Mouse (Mus musculus) megakaryocyte-erythroid progenitor cell, adult 5-6 weeks (primary cell): ENCODE data around the gene 1110051M20Rik. TPM values are rescaled to one million over a fixed set of nuclear protein-coding genes. Genes with fewer than 3 reads are reported as not detected.

Experiments used
- ATAC-seq: replicated peaks from 2 replicates; pipeline ENCODE4 v1.8.0; 2016; ENCODE audit warnings: mild to moderate bottlenecking, inconsistent platforms; ENCODE audit not compliant: severe bottlenecking, poor library complexity, low FRiP score, low TSS enrichment
- total RNA-seq, 2 experiments: library from RNA; stranded (forward) in 1 of 2; stranded (reverse) in 1 of 2; fragments of 200-1000, 215-1000 nt in 1 of 2; fragments of >200 nt in 1 of 2; fragmentation: Nextera tagmentation in 1 of 2; gene quantifications; 2 replicates each; pipeline ENCODE4 v1.2.3; 2014 to 2017

1110051M20Rik gene
- total RNA-seq, 2 experiments from 2014 or later, result 3.1 to 11.1 TPM

DNA sequence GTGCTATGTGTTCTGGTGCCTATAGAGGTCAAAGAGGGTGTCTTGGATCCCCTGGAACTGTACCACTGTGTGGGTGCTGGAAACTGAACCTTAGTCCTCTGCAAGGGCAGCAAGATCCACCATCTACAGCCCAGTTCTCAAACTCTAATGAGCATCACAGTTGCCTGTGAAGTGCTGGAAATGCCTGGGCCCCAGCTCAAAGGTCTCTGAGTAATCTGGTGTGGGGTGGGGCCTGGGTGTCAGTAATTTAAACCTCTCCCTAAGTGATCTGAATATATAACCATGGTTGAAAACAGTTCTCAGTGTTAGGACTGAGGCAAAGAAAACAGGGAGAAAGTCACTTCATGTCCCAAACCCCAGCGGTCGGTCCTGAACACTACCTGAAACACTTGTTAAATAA, 81.2 kb downstream of the 1110051M20Rik start:
- ATAC-seq, result no peak

DNA sequence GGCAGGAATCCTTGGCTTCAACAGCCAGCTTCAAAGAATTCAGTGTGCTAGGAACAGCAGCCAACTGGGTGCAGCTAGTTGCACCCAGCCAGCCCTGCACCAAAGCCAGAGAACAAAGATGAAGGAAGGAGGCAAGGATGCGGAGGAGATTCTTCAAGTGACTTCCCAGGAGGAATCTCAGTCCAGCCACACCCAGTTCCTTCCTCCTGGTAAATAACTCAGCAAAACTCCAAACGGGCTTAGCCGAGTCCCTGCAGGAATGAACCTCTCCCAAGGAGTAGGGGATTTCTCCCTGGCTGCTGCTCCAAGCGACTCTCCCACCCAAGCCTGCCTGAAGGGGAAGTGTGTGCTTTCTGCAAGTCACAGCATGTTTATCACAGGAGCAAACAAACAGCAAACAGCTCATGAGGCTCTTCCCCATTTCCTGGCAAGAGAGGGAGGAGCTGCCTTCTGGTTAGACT, 83.4 kb downstream of the 1110051M20Rik start:
- ATAC-seq, result no peak

DNA sequence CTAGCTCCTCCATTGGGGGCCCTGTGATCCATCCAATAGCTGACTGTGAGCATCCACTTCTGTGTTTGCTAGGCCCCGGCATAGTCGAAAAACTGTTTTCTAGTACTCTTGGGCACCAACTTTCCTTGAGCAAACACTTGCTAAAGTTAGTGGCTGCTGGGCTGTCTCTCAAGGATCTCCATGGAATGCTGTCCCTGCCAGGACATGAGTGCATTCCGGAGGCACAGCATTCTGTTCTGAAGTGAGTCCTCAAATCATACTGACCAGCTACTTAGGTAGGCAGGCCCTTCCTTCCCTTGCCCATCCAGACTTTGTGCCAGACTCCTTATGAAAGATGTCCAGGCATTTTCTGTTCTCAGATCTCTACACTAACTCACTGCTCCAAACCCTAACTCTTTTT, 88.7 kb downstream of the 1110051M20Rik start:
- ATAC-seq, result no peak

DNA sequence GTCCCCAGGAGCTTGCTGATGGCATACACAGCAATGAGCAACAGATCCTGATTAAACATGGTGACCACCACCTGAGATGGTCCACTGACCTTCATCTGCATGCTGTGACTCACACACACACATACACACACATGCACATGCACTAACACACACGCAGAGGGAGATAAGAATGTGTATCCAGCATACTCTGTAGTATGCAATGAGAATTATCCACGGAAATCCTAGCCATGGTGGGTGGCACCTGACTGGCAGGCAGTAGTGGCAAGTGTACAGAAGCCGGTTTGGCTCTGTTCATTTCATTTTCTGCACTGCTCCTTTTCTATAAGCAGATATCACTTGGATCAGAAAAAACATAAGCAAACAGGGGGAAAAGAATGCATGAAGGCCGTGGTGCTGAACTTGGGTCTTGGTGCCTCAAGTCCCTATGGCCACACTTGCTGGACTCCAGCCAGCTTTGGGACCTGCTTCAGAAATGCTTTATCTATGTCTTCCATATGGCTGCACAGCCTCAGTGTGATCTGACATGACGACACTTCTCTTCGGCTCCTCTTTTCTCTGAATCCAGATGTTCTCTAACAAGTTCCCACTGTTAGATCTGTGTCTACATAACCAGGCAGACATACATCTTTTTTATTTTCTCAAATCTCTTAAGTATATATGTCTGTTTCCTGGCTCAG, 89.6 kb downstream of the 1110051M20Rik start:
- ATAC-seq, result peak; percentile 99

DNA sequence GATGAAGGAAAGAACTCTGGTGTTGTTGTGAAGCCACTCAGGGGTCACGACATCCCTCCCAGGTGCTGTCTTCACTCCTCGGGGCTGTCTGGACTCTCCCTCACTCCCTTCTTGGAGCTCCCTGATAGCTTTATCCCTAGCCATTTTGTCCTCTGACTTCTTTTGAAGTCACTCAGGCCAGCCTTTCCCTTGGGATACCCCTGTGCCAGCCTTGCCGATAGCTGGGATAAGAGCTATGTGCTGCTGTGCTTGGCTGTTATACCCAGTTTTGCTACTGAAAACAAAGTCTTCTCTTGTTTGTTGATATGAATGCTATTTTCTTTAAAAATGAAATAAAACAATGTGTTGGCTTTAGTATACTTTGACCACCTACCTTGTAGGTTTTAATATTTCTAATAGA, 90.7 kb downstream of the 1110051M20Rik start:
- no peak for ATAC-seq

DNA sequence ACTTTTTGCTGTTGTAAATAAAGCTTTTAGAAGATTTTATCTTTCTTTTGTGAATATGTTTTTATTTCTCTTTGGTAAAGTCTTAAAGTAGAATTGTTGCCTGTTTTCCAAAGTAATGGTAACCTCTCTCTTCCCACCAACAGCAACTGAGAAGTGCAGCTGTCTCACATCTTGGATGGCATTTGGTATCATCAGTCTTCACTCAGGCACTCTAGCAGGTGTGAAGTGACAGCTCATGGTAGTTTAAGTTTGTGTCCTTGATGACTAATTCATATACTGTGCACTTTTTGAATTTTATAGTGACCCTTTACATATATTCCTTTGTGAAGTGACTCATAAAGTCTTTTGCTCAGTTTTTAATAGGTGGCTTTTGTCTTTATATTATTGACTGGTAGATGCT, 92.7 kb downstream of the 1110051M20Rik start:
- no peak for ATAC-seq

DNA sequence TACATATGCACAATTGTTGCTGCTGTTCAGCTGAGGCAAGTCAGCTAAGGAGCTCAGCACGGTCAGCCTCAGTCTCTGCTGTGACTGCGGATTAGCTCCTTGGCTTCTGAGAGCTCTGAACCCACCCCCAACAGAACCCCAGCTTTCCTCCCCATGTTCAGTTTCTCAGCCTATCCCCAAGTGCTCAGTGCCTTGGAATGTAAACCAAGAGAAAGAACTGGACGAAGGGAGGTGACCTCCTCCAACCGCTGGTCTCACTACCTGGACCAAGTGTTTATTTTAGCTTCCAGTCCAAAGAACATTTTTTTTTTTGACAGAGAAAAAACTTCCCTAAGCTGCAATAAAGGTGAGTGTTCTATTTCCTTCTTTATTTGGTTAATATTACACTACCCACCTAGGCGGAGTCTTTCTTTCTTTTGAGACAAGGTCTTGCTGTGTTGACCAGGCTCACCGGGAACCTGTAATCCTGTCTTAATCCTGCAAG, 94.5 kb downstream of the 1110051M20Rik start:
- ATAC-seq, result no peak

DNA sequence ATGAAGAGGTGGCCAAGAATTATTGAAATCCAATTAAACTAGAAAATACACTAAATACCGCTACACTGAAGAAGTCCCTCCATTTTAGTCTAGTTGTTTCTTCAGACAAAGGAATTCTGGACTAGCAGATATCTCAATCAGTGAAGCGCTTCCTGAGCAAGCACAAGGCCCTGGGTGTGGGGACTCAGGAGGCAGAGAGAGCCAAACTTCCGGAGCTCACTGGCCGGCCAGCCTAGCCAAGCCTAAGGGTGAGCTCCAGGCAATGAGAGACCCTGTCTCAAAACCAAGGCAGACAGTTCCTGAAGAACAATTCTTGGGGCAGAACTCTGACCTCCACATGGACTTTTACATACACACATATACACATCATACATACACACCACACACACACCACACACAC, 95.6 kb downstream of the 1110051M20Rik start:
- no peak for ATAC-seq

DNA sequence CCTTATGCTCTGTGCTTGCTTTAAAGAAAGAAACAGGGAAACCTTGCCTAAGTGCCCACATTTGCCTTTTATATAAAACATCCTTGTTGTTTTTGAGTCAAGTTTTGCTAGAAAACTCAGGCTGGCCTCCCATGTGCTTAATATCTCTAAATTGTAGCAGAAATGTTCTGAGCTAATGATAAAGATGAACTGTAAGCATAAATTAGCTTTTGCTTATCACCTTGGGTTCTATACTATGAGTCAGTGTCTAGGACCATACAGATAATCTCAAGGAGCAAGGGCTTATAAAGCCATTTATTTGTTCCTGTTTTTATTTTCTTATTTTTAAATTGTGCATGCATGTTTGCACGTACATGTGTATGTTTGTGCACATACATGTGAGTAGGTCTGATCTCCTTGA, 98.9 kb downstream of the 1110051M20Rik start:
- no peak for ATAC-seq

DNA sequence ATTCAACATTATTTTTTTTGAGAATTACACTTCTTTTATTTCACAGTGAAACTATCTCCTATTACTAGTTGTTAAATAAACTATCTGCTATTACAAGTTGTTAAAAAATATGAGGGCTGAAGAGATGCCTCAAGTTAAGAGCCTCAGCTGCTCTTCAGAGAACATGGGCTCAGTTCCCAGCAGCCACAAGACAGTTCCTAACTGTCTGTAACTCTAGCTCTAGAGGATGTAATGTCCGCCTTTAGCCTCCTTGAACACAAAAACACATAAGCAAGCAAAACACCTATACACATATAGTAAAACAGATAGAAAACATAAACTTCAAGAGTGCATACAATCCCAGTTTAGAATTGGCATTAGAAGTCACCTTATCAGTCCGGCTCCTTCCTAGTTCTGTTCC, 104.9 kb downstream of the 1110051M20Rik start:
- no peak for ATAC-seq

DNA sequence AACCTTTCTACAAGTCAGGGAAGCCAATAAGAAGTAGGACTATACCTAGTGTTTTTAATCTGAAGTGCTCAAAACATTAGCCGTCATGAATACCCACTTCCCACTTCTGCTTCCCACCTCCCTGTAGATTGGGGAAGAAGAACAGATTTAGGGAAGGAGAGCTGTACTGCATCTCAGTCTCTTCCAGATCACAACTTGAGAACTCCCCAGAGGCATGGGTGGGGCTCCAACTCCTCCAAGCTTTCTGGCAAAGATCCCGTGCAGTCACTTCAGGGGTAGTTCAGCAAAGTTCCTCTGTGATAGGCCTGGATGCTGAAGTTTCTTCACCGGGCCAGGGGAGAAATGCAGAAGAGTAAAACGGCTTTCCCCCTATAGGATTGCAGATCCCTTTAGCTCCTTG, 109.4 kb downstream of the 1110051M20Rik start:
- ATAC-seq, result no peak

DNA sequence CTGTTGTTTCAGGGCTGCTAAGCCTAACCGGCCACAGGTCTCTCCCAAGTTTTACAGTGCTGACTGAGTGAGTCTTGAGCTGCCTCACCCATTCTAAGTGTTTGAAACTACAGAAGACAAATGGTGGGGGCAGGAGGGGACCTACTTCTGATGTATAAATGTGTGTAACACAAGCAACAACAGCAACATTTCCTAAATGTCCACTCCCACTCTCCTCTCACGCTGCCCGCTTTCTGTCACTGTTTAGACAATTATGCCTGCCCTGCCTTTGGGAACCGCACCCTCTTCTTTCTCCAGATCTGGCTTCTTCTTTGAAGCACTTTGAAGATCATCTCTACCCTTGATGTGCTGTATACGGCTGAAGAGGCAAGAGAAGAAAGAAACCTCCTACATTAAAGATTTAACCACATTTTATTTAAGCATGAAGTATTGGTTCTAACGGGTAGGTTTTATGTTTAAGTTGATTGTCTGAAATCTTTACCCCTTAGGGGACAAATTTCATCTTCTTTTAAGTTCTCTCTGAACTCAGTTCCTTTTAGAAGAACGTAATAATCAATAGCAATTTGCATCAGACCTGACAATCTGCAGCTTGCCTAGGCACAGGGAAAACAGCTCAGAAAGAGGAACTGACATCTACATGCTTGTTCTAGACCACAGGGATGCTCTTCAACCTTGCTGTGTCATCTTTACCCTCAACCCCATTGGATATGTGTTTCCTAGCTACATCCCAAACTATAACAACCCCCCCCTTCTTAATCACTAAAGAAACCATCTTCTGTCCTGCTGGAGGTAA, 113.3 kb downstream of the 1110051M20Rik start:
- ATAC-seq, result no peak

DNA sequence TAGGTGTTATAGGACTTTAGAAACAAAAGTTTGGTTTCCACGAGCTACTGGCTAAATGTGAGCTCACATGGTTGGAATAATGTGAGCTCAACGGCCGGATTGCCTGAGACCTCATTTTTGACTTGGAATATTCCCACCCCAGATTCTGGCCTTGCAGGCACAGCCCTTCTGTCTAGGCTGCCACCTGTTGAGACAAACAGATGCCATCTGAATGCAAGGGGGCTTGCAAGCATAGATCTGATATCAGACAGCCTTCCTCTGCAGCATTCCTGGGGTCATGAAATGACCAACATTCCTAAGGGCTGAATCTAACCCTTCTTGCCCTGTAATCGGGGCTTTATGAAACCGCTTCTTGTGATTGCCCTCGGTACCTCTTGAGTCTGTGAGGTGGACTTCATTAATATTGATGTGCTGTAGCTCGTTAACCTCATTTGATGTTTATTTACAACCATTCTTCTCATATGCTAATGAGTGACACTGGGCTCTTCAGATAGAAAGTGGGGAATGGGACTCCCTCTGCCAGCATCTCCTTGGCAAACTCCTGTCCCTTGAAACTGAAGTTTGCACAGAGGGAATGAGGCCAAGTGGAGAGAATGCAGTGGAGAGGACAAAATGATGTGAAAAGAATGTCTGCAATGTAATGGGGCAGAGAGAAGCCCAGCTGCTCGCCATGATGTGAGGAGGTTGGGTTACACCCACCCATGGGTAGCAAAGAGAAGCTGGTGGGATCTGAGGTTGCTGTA, 114.3 kb downstream of the 1110051M20Rik start:
- ATAC-seq, result no peak

DNA sequence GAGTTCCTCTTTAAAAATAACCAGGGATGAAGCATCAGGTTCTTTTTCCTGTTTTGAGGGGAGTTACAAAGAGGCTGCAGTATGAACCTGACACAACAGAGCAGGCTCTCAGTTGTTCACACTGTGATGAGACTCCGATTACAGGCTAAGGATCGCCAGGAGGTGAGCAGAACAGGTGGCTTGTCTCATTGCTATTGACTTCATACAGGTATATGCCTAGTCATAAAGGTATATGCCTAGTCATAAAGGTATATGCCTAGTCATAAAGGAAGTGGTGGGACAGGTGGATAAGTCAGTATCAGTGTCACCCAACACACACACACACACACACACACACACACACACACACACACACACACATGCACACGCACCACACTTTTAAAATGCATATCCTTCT, 115.8 kb downstream of the 1110051M20Rik start:
- ATAC-seq, result no peak

DNA sequence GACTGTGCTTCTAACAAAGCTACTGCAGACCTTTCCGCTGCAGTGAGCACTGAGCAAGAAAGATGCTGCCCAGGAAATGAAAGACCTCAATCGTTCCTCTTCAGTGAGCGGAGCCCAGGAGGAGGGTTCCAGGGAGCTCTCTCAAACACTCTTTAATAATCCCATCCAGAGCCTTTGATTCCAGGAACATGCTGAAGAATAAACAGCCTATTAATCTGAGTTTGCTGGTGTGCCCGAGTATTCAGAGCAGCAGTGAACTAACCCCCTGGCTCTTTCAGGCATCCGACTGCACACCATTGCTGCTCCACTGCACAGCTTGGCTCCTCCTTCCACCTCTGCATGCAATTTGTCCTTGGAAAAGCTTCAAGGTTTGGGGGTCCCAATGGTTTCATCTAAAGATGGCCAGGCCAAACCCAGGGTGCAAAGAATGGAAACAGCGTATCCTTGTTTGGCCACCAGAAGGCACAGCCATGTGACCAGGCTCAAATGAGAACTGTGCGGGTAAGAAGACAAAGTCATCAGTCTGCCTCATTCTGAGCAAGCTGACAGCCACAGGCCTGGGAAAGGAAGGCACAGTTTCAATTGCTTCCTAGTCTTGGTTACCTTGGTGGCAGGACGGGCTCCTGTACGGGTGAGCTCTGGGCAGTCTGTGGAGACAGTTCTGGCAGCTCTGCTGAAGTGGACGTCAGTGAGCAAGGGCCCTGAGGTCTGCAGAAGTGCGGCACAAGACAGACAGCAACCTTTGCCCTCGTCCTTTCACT, 116.4 kb downstream of the 1110051M20Rik start:
- no peak for ATAC-seq

DNA sequence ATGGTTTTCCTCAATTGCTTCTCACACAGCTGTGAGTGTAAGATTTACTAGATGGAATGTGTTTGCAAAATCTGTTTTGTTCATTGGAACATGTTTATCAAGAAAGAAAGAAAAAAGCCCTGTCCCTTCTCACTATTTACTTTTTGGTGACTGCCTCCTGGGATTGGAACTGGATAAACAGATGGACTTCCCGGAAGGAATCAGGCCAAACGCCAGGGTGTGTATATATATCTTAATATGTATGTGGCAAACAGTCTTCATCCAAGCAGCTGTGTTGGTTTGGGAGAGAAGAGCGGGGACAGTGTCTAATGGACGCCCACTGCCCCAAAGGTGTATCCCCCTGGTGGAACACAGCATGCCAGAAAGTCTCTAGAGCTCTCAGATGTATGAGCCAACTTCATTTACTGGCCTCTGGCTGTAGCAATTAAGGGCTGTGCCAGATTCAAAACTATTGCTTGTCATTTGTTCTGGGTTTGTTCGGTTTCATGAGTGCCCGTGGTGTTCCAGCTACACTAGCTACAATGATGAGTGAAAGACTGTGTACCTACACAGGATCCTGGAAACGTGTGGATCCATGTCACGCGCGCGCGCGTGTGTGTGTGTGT, 117.7 kb downstream of the 1110051M20Rik start:
- no peak for ATAC-seq

DNA sequence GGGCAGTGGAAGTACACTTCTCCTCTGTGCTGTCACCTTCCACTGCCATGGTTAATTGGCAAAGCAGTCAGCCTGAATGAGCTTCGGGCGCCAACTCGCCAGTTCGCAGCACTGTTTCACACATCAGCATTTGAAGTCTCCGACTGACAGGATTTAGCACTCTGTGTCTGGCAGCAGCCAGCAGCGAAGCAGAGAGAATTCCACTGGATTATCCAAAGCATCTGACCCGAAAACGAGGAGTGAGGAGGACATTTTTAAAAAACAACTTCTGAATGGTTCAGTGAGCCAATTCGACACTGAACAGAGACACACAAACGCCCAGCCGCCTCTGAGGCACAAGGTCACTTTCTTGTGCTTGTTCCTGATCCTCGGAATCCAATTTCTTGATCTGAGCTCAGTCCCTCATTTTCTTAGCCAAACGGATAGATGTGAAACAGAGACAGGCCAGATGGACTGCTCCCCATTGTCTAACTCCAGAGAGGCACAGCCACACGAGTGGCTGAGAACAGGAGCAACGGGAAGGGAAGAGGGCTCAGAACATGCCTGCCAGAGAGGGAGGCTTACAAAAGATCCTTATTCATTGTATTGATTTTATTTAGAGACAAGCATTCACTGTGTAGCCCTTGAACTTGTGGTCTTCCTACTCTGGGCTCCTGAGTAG, 119.6 kb downstream of the 1110051M20Rik start:
- no peak for ATAC-seq

DNA sequence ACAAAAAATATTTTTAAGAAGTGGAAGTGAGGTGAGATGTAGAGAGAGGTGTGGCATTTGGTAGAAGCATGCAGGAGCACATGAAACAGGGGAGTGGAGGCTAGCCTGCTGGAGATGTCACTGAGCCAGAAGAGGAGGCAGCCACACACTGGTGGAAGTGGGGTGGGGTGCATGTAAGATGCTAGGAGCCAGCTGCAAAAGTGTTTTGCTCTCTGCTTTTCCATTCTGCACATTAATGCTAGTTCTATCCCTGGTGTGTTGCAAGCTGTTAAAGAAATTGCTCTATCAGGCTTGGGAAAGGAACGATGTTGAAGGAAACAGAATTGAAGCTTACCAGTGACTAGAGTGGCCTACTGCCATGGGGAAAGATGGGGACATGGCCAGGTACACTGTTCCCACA, 120.2 kb downstream of the 1110051M20Rik start:
- ATAC-seq, result no peak

DNA sequence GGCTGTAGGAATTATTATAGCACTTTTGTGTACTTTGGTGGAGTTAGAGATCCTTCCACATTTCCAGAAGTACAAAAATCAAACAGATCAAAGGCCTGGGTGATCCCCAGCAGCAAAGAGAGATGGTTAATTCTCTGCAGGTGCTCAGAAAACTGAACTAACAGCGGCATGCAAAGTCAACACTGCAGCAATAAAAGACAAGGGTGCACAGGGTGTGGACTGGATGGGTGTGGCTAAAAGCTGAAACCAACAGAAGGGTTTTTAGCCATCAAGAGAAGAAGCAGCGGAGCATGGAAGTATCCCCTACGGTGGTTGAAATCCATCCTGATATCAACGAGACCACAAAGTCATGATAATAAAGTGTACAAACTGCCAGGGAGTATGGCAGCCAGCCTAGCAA, 122.0 kb downstream of the 1110051M20Rik start:
- ATAC-seq, result peak; percentile 77; the same call in 1 of the 2 replicates
